Mouse (Mus musculus): ENCODE data around the gene Atp5s. TPM values are rescaled to one million over a fixed set of nuclear protein-coding genes. Genes with fewer than 3 reads are reported as not detected.

Gene Atp5s
- total and polyA plus RNA-seq, 3 experiments: 22.5 to 34.7 (median 31.5) TPM

DNA sequence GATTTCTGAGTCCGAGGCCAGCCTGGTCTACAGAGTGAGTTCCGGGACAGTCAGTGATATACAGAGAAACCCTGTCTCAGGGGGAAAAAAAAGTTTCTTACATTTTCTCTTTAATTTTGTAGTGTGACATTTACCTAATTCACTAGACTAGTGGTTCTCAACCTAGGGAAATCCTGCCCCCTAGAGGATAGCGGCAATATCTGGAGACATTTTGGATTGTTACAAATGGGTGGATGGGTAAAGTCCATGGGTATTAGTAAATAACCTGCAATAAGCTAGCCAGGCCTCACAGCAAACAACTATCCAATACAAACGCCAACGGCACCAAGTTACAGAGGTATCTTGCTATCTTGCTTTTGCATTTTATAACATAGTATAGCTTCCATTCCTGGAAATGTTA lies 28.0 kb upstream of the Atp5s start:
- Histone ChIP-seq H3K9ac (ENCODE audit: low read depth, low read length) (no peak overlapping the region), H3K79me2 (replicated peaks; ENCODE audit: control insufficient read depth, insufficient read depth, low read length) (no peaks in the 10 kb centered on the region), H3K27me3 (ENCODE audit: control insufficient read depth, insufficient read depth, low read length) (no peaks in the 10 kb centered on the region), H3K27ac (no peak overlapping the region), H3K36me3 (ENCODE audit: control insufficient read depth, insufficient read depth, low read length) (no peaks in the 10 kb centered on the region), H3K4me1 (ENCODE audit: control insufficient read depth, insufficient read depth, low read length) (no peaks in the 10 kb centered on the region), H3K4me3 (no peak overlapping the region)
- intact Hi-C loops (cut with DNase I): loop anchor here (5.0 kb wide), 3 partner anchors 49 to 114 kb away; partner anchors contain the start of gene Vcpkmt
- 61% methylated on average over 5 of the region's 5 CpGs for WGBS
- DNase-seq: peak in 1 of 2 experiments; percentile 40
- TF ChIP-seq CTCF (IDR thresholded peaks at IDR 0.05): peak; percentile 87
- TF ChIP-seq EP300 (IDR thresholded peaks at IDR 0.05; ENCODE audit: insufficient read depth, low read depth, low read length): no peak
- TF ChIP-seq POLR2A (IDR thresholded peaks at IDR 0.05; ENCODE audit: insufficient read depth, low read depth, low read length): no peak

DNA sequence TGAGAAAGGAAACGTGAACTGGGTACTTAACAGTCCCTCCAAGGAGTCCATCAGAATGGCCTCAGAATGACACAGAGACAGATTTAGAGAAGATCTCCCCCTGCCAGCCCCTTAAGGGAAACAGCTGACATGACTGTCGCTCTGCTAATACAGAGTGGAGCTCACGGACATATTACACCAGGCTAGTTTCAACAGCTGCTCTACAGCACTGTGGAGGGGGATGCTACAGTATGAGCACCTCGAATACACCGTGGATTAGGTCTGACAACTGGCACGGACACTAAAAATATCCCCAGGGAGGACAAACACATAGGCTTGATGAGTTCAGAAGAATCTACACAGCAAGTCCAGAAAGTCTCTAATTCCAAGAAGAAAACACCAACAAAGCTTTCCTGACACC lies 26.4 kb upstream of the Atp5s start:
- H3K4me1 ChIP-seq (ENCODE audit: control insufficient read depth, insufficient read depth, low read length): no peaks in the 10 kb centered on the region
- DNase-seq: no peak
- no peak overlapping the region for H3K27ac ChIP-seq
- H3K79me2 ChIP-seq (replicated peaks; ENCODE audit: control insufficient read depth, insufficient read depth, low read length): no peaks in the 10 kb centered on the region
- 81% methylated on average over 6 of the region's 6 CpGs for WGBS
- intact Hi-C loops (cut with DNase I): loop anchor here (5.0 kb wide), 3 partner anchors 51 to 116 kb away; partner anchors contain the start of gene Vcpkmt
- H3K9ac ChIP-seq (ENCODE audit: low read depth, low read length): no peak overlapping the region
- no peak overlapping the region for H3K4me3 ChIP-seq
- no peaks in the 10 kb centered on the region for H3K36me3 ChIP-seq (ENCODE audit: control insufficient read depth, insufficient read depth, low read length)
- TF ChIP-seq CTCF (IDR thresholded peaks at IDR 0.05) (no peak), POLR2A (IDR thresholded peaks at IDR 0.05; ENCODE audit: insufficient read depth, low read depth, low read length) (no peak), EP300 (IDR thresholded peaks at IDR 0.05; ENCODE audit: insufficient read depth, low read depth, low read length) (no peak)
- H3K27me3 ChIP-seq (ENCODE audit: control insufficient read depth, insufficient read depth, low read length): no peaks in the 10 kb centered on the region

DNA sequence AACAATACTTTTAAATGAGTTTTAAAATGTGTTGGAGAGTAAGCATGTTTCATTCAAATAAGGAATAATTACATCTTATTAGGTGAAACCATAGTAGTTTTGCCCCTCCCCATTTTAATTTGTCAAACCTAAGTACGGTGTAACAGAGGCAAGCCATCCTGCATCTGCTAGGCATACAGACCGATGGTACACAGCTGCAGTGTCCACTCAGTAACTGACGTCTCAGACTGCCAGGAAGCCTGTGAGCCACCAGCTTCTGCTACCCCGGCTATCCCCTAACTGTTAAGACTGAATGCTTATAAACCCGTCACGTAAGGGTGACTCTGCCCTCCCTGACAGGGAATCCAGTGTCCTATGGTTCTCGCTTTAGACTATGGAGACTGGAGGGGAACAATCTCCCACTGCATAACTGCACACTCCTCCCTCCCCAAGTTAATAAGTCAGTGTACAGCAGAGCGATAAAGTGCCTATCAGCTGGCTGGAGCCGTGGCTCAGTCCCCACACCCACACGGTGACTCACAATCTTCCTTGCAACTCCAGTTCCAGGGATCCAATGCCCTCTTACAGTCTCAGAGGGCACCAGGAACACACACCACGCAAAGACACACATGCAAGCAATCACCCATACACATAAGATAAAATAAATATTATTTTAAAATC lies 19.8 kb upstream of the Atp5s start:
- Histone ChIP-seq H3K79me2 (replicated peaks; ENCODE audit: control insufficient read depth, insufficient read depth, low read length) (no peaks in the 10 kb centered on the region), H3K4me1 (ENCODE audit: control insufficient read depth, insufficient read depth, low read length) (no peaks in the 10 kb centered on the region), H3K27me3 (ENCODE audit: control insufficient read depth, insufficient read depth, low read length) (no peaks in the 10 kb centered on the region), H3K9ac (ENCODE audit: low read depth, low read length) (no peak overlapping the region), H3K27ac (no peak overlapping the region), H3K36me3 (ENCODE audit: control insufficient read depth, insufficient read depth, low read length) (no peaks in the 10 kb centered on the region), H3K4me3 (no peak overlapping the region)
- DNase-seq: no peak
- 64% methylated on average over 11 of the region's 11 CpGs for WGBS
- TF ChIP-seq EP300 (IDR thresholded peaks at IDR 0.05; ENCODE audit: insufficient read depth, low read depth, low read length) (no peak), POLR2A (IDR thresholded peaks at IDR 0.05; ENCODE audit: insufficient read depth, low read depth, low read length) (no peak), CTCF (IDR thresholded peaks at IDR 0.05) (no peak)
- intact Hi-C loops (cut with DNase I): no loop called here

DNA sequence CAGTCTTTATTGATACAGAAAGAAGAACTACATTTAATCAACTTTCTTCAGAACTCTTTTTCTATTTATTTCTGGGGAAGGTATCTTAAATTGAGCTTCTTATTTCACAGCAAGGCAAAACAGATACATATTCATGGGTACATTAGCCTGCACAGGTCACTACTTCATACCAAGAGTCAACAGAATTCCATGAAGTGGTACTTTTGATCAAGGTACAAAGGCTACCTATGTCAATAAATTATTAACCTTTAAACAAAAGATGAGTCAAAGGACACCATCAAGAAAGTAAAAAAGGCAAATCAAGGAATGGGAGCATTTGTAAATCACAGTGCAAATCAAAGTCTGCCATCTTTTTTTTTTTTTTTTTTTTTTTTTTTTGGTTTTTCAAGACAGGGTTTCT lies 11.1 kb upstream of the Atp5s start:
- H3K27me3 ChIP-seq (ENCODE audit: control insufficient read depth, insufficient read depth, low read length): no peaks in the 10 kb centered on the region
- H3K36me3 ChIP-seq (ENCODE audit: control insufficient read depth, insufficient read depth, low read length): no peaks in the 10 kb centered on the region
- no peak overlapping the region for H3K9ac ChIP-seq (ENCODE audit: low read depth, low read length)
- no peaks in the 10 kb centered on the region for H3K79me2 ChIP-seq (replicated peaks; ENCODE audit: control insufficient read depth, insufficient read depth, low read length)
- TF ChIP-seq EP300 (IDR thresholded peaks at IDR 0.05; ENCODE audit: insufficient read depth, low read depth, low read length) (no peak), CTCF (IDR thresholded peaks at IDR 0.05) (no peak), POLR2A (IDR thresholded peaks at IDR 0.05; ENCODE audit: insufficient read depth, low read depth, low read length) (no peak)
- no peak overlapping the region for H3K27ac ChIP-seq
- no peak overlapping the region for H3K4me3 ChIP-seq
- no peak for DNase-seq
- intact Hi-C loops (cut with DNase I): no loop called here
- H3K4me1 ChIP-seq (ENCODE audit: control insufficient read depth, insufficient read depth, low read length): no peaks in the 10 kb centered on the region

DNA sequence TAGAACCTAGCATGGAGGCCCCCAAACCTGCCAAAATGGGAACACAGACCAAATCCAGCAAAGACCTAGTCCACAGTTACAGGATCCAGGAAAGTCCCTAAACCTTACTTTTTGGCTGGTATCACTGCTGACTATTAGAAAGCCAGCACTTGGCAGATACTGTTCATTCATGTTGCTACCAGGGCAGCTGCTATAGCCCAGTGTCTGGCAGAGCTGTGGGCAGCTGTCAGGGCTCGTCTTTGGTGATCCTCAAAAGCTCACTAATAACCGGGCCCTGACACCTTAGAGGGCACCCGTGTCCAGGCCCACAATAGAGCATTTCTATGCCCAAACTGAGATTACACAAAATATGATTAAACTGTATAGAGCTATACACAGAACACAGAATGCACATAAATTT lies 1.9 kb upstream of the Atp5s start:
- Histone ChIP-seq H3K4me3 (no peak overlapping the region), H3K27ac (no peak overlapping the region), H3K27me3 (ENCODE audit: control insufficient read depth, insufficient read depth, low read length) (no peaks in the 10 kb centered on the region), H3K9ac (ENCODE audit: low read depth, low read length) (no peak overlapping the region), H3K79me2 (replicated peaks; ENCODE audit: control insufficient read depth, insufficient read depth, low read length) (no peaks in the 10 kb centered on the region), H3K36me3 (ENCODE audit: control insufficient read depth, insufficient read depth, low read length) (no peaks in the 10 kb centered on the region), H3K4me1 (ENCODE audit: control insufficient read depth, insufficient read depth, low read length) (peaks cover 2% of the 10 kb centered on the region)
- 88% methylated on average over 3 of the region's 3 CpGs for WGBS
- TF ChIP-seq EP300 (IDR thresholded peaks at IDR 0.05; ENCODE audit: insufficient read depth, low read depth, low read length) (no peak), POLR2A (IDR thresholded peaks at IDR 0.05; ENCODE audit: insufficient read depth, low read depth, low read length) (no peak), CTCF (IDR thresholded peaks at IDR 0.05) (no peak)
- intact Hi-C loops (cut with DNase I): no loop called here
- no peak for DNase-seq

DNA sequence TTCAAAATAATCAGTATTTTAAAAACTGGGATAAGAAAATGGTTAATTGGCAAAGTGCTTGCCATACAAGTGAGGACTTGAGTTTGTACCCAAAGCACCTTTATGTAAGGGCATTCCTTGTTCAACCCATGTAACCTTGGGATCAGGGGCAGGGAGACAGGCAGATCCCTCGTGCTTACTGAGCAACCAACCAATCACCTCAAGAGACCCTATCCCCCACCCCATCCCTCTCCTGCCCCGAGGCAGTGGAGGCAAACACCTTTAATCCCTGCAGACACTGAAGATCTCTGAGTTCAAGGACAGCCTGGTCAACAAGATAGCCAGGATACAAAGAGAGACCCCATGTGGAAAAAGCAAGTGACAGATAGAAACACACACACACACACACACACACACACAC lies 1.4 kb upstream of the Atp5s start:
- Histone ChIP-seq H3K9ac (ENCODE audit: low read depth, low read length) (no peak overlapping the region), H3K27me3 (ENCODE audit: control insufficient read depth, insufficient read depth, low read length) (no peaks in the 10 kb centered on the region), H3K27ac (no peak overlapping the region), H3K79me2 (replicated peaks; ENCODE audit: control insufficient read depth, insufficient read depth, low read length) (no peaks in the 10 kb centered on the region), H3K36me3 (ENCODE audit: control insufficient read depth, insufficient read depth, low read length) (no peaks in the 10 kb centered on the region), H3K4me1 (ENCODE audit: control insufficient read depth, insufficient read depth, low read length) (peaks cover 2% of the 10 kb centered on the region), H3K4me3 (no peak overlapping the region)
- no peak for DNase-seq
- 76% methylated on average over 2 of the region's 2 CpGs for WGBS
- intact Hi-C loops (cut with DNase I): no loop called here
- TF ChIP-seq POLR2A (IDR thresholded peaks at IDR 0.05; ENCODE audit: insufficient read depth, low read depth, low read length) (no peak), CTCF (IDR thresholded peaks at IDR 0.05) (no peak), EP300 (IDR thresholded peaks at IDR 0.05; ENCODE audit: insufficient read depth, low read depth, low read length) (no peak)

Measured in heart, adult 2 months (tissue).